Mouse (Mus musculus): Measurements from ENCODE around the gene Nmnat3. TPM values are rescaled to one million over a fixed set of nuclear protein-coding genes. Genes with fewer than 3 reads are reported as not detected.

Gene Nmnat3
- polyA plus RNA-seq, 1 experiment, result 12.9 TPM

- Histone ChIP-seq H3K4me3 (ENCODE audit: control insufficient read depth, insufficient read depth, low read length) (no peak overlapping the region), H3K36me3 (ENCODE audit: control insufficient read depth, insufficient read depth, low read length) (no peaks in the 10 kb centered on the region), H3K4me1 (replicated peaks; ENCODE audit: control insufficient read depth, insufficient read depth, low read length) (no peaks in the 10 kb centered on the region), H3K27me3 (ENCODE audit: control insufficient read depth, insufficient read depth, low read length) (no peaks in the 10 kb centered on the region), H3K27ac (ENCODE audit: control insufficient read depth, insufficient read depth, low read length) (no peak overlapping the region)
- no peak for TF ChIP-seq POLR2A (IDR thresholded peaks at IDR 0.05; ENCODE audit: control insufficient read depth, extremely low read depth, insufficient read depth, low read length, poor library complexity)
- TF ChIP-seq CTCF (IDR thresholded peaks at IDR 0.05; ENCODE audit: borderline replicate concordance, control insufficient read depth, extremely low read depth, insufficient read depth, low read length, poor library complexity), result no peak
- DNase-seq, result no peak
- WGBS, result 91% methylated on average over 5 of the region's 5 CpGs
These were observed 114.4 kb downstream of the Nmnat3 start for GRCm38 (mm10) chr9:98401611-98402010.

- TF ChIP-seq CTCF (IDR thresholded peaks at IDR 0.05; ENCODE audit: borderline replicate concordance, control insufficient read depth, extremely low read depth, insufficient read depth, low read length, poor library complexity), result no peak
- no peak for TF ChIP-seq POLR2A (IDR thresholded peaks at IDR 0.05; ENCODE audit: control insufficient read depth, extremely low read depth, insufficient read depth, low read length, poor library complexity)
- DNase-seq, result no peak
- Histone ChIP-seq H3K4me3 (ENCODE audit: control insufficient read depth, insufficient read depth, low read length) (no peak overlapping the region), H3K36me3 (ENCODE audit: control insufficient read depth, insufficient read depth, low read length) (no peaks in the 10 kb centered on the region), H3K4me1 (replicated peaks; ENCODE audit: control insufficient read depth, insufficient read depth, low read length) (no peaks in the 10 kb centered on the region), H3K27ac (ENCODE audit: control insufficient read depth, insufficient read depth, low read length) (no peak overlapping the region), H3K27me3 (ENCODE audit: control insufficient read depth, insufficient read depth, low read length) (no peaks in the 10 kb centered on the region)
- 96% methylated on average over 12 of the region's 12 CpGs for WGBS
These were observed 120.5 kb downstream of the Nmnat3 start for GRCm38 (mm10) chr9:98407771-98408170.

GRCm38 (mm10) chr9:98409137-98409536 lies 121.9 kb downstream of the Nmnat3 start:
- DNase-seq, result peak; percentile 60
- no peaks in the 10 kb centered on the region for H3K36me3 ChIP-seq (ENCODE audit: control insufficient read depth, insufficient read depth, low read length)
- TF ChIP-seq POLR2A (IDR thresholded peaks at IDR 0.05; ENCODE audit: control insufficient read depth, extremely low read depth, insufficient read depth, low read length, poor library complexity) (no peak), CTCF (IDR thresholded peaks at IDR 0.05; ENCODE audit: borderline replicate concordance, control insufficient read depth, extremely low read depth, insufficient read depth, low read length, poor library complexity) (peak; percentile 66; the same call in 1 of the 2 replicates)

GRCm38 (mm10) chr9:98415427-98415826 lies 128.2 kb downstream of the Nmnat3 start:
- no peaks in the 10 kb centered on the region for H3K36me3 ChIP-seq (ENCODE audit: control insufficient read depth, insufficient read depth, low read length)
- no peak for TF ChIP-seq CTCF (IDR thresholded peaks at IDR 0.05; ENCODE audit: borderline replicate concordance, control insufficient read depth, extremely low read depth, insufficient read depth, low read length, poor library complexity)
- TF ChIP-seq POLR2A (IDR thresholded peaks at IDR 0.05; ENCODE audit: control insufficient read depth, extremely low read depth, insufficient read depth, low read length, poor library complexity), result no peak
- WGBS, result 92% methylated on average over 4 of the region's 4 CpGs

More at GRCm38 (mm10) chr9:98409137-98409536, 121.9 kb downstream of the Nmnat3 start:
- Histone ChIP-seq H3K27ac (ENCODE audit: control insufficient read depth, insufficient read depth, low read length) (no peak overlapping the region), H3K4me3 (ENCODE audit: control insufficient read depth, insufficient read depth, low read length) (no peak overlapping the region), H3K27me3 (ENCODE audit: control insufficient read depth, insufficient read depth, low read length) (no peaks in the 10 kb centered on the region), H3K4me1 (replicated peaks; ENCODE audit: control insufficient read depth, insufficient read depth, low read length) (no peaks in the 10 kb centered on the region)
- 61% methylated on average over 3 of the region's 3 CpGs for WGBS

GRCm38 (mm10) chr9:98417919-98418318 lies 130.7 kb downstream of the Nmnat3 start:
- H3K36me3 ChIP-seq (ENCODE audit: control insufficient read depth, insufficient read depth, low read length), result no peaks in the 10 kb centered on the region
- no peak for DNase-seq
- TF ChIP-seq CTCF (IDR thresholded peaks at IDR 0.05; ENCODE audit: borderline replicate concordance, control insufficient read depth, extremely low read depth, insufficient read depth, low read length, poor library complexity) (no peak), POLR2A (IDR thresholded peaks at IDR 0.05; ENCODE audit: control insufficient read depth, extremely low read depth, insufficient read depth, low read length, poor library complexity) (no peak)
- H3K27me3 ChIP-seq (ENCODE audit: control insufficient read depth, insufficient read depth, low read length), result no peaks in the 10 kb centered on the region
- H3K27ac ChIP-seq (ENCODE audit: control insufficient read depth, insufficient read depth, low read length), result no peak overlapping the region
- H3K4me3 ChIP-seq (ENCODE audit: control insufficient read depth, insufficient read depth, low read length), result no peak overlapping the region
- whole genome bisulfite sequencing, result 72% methylated on average over 7 of the region's 7 CpGs
- H3K4me1 ChIP-seq (replicated peaks; ENCODE audit: control insufficient read depth, insufficient read depth, low read length), result no peaks in the 10 kb centered on the region

More at GRCm38 (mm10) chr9:98415427-98415826, 128.2 kb downstream of the Nmnat3 start:
- H3K4me3 ChIP-seq (ENCODE audit: control insufficient read depth, insufficient read depth, low read length), result no peak overlapping the region
- H3K4me1 ChIP-seq (replicated peaks; ENCODE audit: control insufficient read depth, insufficient read depth, low read length), result no peaks in the 10 kb centered on the region
- no peak overlapping the region for H3K27ac ChIP-seq (ENCODE audit: control insufficient read depth, insufficient read depth, low read length)
- H3K27me3 ChIP-seq (ENCODE audit: control insufficient read depth, insufficient read depth, low read length), result no peaks in the 10 kb centered on the region
- no peak for DNase-seq

- no peak for DNase-seq
- H3K27me3 ChIP-seq (ENCODE audit: control insufficient read depth, insufficient read depth, low read length), result no peaks in the 10 kb centered on the region
- H3K4me3 ChIP-seq (ENCODE audit: control insufficient read depth, insufficient read depth, low read length), result no peak overlapping the region
- no peak for TF ChIP-seq CTCF (IDR thresholded peaks at IDR 0.05; ENCODE audit: borderline replicate concordance, control insufficient read depth, extremely low read depth, insufficient read depth, low read length, poor library complexity)
- TF ChIP-seq POLR2A (IDR thresholded peaks at IDR 0.05; ENCODE audit: control insufficient read depth, extremely low read depth, insufficient read depth, low read length, poor library complexity), result no peak
- H3K27ac ChIP-seq (ENCODE audit: control insufficient read depth, insufficient read depth, low read length), result no peak overlapping the region
- no peaks in the 10 kb centered on the region for H3K4me1 ChIP-seq (replicated peaks; ENCODE audit: control insufficient read depth, insufficient read depth, low read length)
- H3K36me3 ChIP-seq (ENCODE audit: control insufficient read depth, insufficient read depth, low read length), result no peaks in the 10 kb centered on the region
- WGBS, result 92% methylated on average over 3 of the region's 3 CpGs
These were observed 131.1 kb downstream of the Nmnat3 start for GRCm38 (mm10) chr9:98418346-98418745.

- peaks cover 3% of the 10 kb centered on the region; the same call in 1 of the 2 replicates for H3K27me3 ChIP-seq (ENCODE audit: control insufficient read depth, insufficient read depth, low read length)
- H3K4me3 ChIP-seq (ENCODE audit: control insufficient read depth, insufficient read depth, low read length), result no peak overlapping the region
- no peak for DNase-seq
- WGBS, result 49% methylated on average over 1 of the region's 1 CpGs
- TF ChIP-seq POLR2A (IDR thresholded peaks at IDR 0.05; ENCODE audit: control insufficient read depth, extremely low read depth, insufficient read depth, low read length, poor library complexity), result no peak
- TF ChIP-seq CTCF (IDR thresholded peaks at IDR 0.05; ENCODE audit: borderline replicate concordance, control insufficient read depth, extremely low read depth, insufficient read depth, low read length, poor library complexity), result no peak
- H3K4me1 ChIP-seq (replicated peaks; ENCODE audit: control insufficient read depth, insufficient read depth, low read length), result no peaks in the 10 kb centered on the region; the same call in 1 of the 2 replicates
- H3K36me3 ChIP-seq (ENCODE audit: control insufficient read depth, insufficient read depth, low read length), result no peaks in the 10 kb centered on the region
- H3K27ac ChIP-seq (ENCODE audit: control insufficient read depth, insufficient read depth, low read length), result no peak overlapping the region
These were observed 133.4 kb downstream of the Nmnat3 start for GRCm38 (mm10) chr9:98420666-98421065.
